Mouse (Mus musculus): ENCODE results near the gene Sorbs1. TPM values are rescaled to one million over a fixed set of nuclear protein-coding genes. Genes with fewer than 3 reads are reported as not detected.

The Sorbs1 gene
- total RNA-seq, 1 experiment: 18.0 TPM

DNA sequence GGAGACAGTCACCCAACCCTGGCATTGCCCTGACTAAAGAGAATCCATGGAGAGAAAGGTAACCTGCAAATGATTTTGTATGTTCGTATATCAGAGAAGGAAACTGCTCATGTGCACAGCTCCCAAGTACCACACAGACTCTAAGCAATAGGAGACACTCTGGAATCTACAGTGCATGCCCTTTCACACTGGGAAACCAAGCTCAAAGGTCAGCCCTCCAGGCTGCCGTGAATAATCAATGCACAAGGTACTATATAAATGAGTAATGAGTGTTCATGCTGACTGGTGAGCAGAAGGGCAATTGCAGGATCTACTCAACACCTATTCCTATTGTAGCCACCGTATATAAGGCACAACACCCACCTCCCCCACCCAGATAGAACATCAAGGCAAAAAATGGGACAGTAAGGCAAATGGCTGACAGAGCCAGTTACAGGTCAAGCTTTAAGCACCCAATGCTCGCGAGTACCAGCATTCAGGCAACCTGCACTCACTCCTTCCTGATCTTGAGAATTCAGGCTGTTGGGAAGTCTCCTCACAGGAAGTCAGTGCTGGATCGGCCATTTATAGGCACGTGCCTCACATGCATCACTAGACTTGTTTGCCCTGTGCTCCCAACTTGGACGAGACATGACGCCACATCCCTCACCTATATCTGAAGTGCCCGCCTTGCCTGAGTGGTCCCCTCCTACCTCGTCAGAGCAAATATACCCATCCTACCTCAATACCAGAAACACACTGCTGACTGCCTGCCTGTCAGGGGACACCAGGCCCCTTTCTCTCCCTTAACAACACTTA, 13.4 kb downstream of the Sorbs1 start:
- Histone ChIP-seq H3K36me3 (ENCODE audit: control insufficient read depth, insufficient read depth, low read length, poor library complexity, severe bottlenecking) (peaks cover 1% of the 10 kb centered on the region; the same call in 1 of the 2 replicates), H3K9me3 (ENCODE audit: control insufficient read depth, insufficient read depth, low read depth, low read length) (no peaks in the 10 kb centered on the region), H3K4me3 (ENCODE audit: insufficient read depth in 1 of 2, low read depth in 1 of 2, low read length in 2 of 2, poor library complexity in 1 of 2, severe bottlenecking in 1 of 2) (no peak overlapping the region), H3K4me1 (ENCODE audit: control insufficient read depth in 2 of 2, insufficient read depth in 2 of 2, low read length in 2 of 2, poor library complexity in 1 of 2) (no peaks in the 10 kb centered on the region), H3K27ac (ENCODE audit: insufficient read depth, low read depth, low read length, poor library complexity, severe bottlenecking) (no peak overlapping the region), H3K9ac (ENCODE audit: insufficient read depth, low read depth, low read length, poor library complexity, severe bottlenecking) (no peak overlapping the region)
- in situ Hi-C loops (cut with MboI; ENCODE audit: low sequenced_read_pairs in 2 of 2, unreplicated experiment in 2 of 2): no loop called here
- DNase-seq (ENCODE audit: low read depth, low spot score): no peak
- TF ChIP-seq ZC3H11A (IDR thresholded peaks at IDR 0.05; ENCODE audit: borderline replicate concordance, low read depth, low read length) (no peak), HCFC1 (IDR thresholded peaks at IDR 0.05; ENCODE audit: borderline replicate concordance, insufficient read depth, low read length) (no peak), MAFK (IDR thresholded peaks at IDR 0.05; ENCODE audit: insufficient read depth, low read depth, low read length) (no peak), ZNF384 (IDR thresholded peaks at IDR 0.05; ENCODE audit: low read depth, low read length) (no peak), CHD2 (IDR thresholded peaks at IDR 0.05; ENCODE audit: low read depth, low read length) (no peak)

DNA sequence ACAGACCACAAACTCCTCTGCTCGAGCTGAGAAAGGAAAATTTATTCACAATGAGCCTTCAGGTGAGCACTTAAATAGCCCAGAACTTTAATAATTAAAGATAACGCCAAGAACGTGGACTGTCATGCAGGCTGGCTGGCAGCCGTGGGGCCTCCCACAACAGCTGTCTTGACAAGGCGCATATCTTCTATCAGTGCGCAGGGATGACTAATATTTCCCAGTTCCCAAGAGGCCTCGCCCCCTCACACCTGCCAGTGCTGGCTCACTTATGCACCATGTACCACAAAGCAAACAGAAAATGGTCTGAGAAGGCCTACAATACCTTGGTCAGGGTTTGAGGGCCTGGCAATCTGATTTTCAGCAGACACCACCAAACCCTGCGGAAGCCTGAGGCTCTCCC, 14.4 kb downstream of the Sorbs1 start:
- TF ChIP-seq HCFC1 (IDR thresholded peaks at IDR 0.05; ENCODE audit: borderline replicate concordance, insufficient read depth, low read length) (no peak), ZNF384 (IDR thresholded peaks at IDR 0.05; ENCODE audit: low read depth, low read length) (no peak), ZC3H11A (IDR thresholded peaks at IDR 0.05; ENCODE audit: borderline replicate concordance, low read depth, low read length) (no peak), CHD2 (IDR thresholded peaks at IDR 0.05; ENCODE audit: low read depth, low read length) (no peak), MAFK (IDR thresholded peaks at IDR 0.05; ENCODE audit: insufficient read depth, low read depth, low read length) (no peak)
- Histone ChIP-seq H3K9me3 (ENCODE audit: control insufficient read depth, insufficient read depth, low read depth, low read length) (no peaks in the 10 kb centered on the region), H3K27ac (ENCODE audit: insufficient read depth, low read depth, low read length, poor library complexity, severe bottlenecking) (no peak overlapping the region), H3K4me3 (ENCODE audit: insufficient read depth in 1 of 2, low read depth in 1 of 2, low read length in 2 of 2, poor library complexity in 1 of 2, severe bottlenecking in 1 of 2) (no peak overlapping the region), H3K9ac (ENCODE audit: insufficient read depth, low read depth, low read length, poor library complexity, severe bottlenecking) (no peak overlapping the region), H3K4me1 (ENCODE audit: control insufficient read depth in 2 of 2, insufficient read depth in 2 of 2, low read length in 2 of 2, poor library complexity in 1 of 2) (no peaks in the 10 kb centered on the region), H3K36me3 (ENCODE audit: control insufficient read depth, insufficient read depth, low read length, poor library complexity, severe bottlenecking) (peaks cover 1% of the 10 kb centered on the region; the same call in 1 of the 2 replicates)
- in situ Hi-C loops (cut with MboI; ENCODE audit: low sequenced_read_pairs in 2 of 2, unreplicated experiment in 2 of 2): no loop called here
- DNase-seq (ENCODE audit: low read depth, low spot score): no peak

DNA sequence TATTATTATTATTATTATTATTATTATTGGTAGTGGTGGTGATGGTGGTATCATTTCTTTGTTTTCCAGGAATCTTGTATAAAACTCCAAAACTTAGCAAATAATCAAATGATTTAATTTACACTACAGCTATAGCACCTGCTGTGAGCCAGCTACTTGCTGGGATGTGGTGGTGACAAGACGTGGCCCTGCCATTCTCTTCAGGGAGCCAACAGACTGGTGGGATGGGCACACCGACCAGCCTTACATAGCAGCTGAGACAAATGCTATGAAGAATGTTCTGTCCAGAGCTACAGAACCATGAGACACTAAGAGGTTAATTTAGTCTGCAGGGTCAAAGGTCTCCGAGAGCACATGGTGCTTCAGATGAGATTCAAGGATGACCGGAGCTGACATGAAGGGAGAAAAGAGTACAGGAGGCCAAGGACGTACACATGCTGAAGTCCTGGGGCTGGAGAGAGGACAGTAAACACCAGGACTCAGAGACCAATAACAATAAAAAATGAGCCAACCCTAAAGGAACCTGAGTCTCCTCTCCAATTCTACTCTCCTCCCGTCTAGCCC, 15.3 kb downstream of the Sorbs1 start:
- no peak for DNase-seq (ENCODE audit: low read depth, low spot score)
- in situ Hi-C loops (cut with MboI; ENCODE audit: low sequenced_read_pairs in 2 of 2, unreplicated experiment in 2 of 2): no loop called here
- Histone ChIP-seq H3K4me1 (ENCODE audit: control insufficient read depth in 2 of 2, insufficient read depth in 2 of 2, low read length in 2 of 2, poor library complexity in 1 of 2) (no peaks in the 10 kb centered on the region), H3K9ac (ENCODE audit: insufficient read depth, low read depth, low read length, poor library complexity, severe bottlenecking) (no peak overlapping the region), H3K36me3 (ENCODE audit: control insufficient read depth, insufficient read depth, low read length, poor library complexity, severe bottlenecking) (peaks cover 1% of the 10 kb centered on the region; the same call in 1 of the 2 replicates), H3K9me3 (ENCODE audit: control insufficient read depth, insufficient read depth, low read depth, low read length) (no peaks in the 10 kb centered on the region), H3K4me3 (ENCODE audit: insufficient read depth in 1 of 2, low read depth in 1 of 2, low read length in 2 of 2, poor library complexity in 1 of 2, severe bottlenecking in 1 of 2) (no peak overlapping the region), H3K27ac (ENCODE audit: insufficient read depth, low read depth, low read length, poor library complexity, severe bottlenecking) (no peak overlapping the region)
- TF ChIP-seq ZNF384 (IDR thresholded peaks at IDR 0.05; ENCODE audit: low read depth, low read length): no peak
- TF ChIP-seq MAFK (IDR thresholded peaks at IDR 0.05; ENCODE audit: insufficient read depth, low read depth, low read length): no peak
- no peak for TF ChIP-seq CHD2 (IDR thresholded peaks at IDR 0.05; ENCODE audit: low read depth, low read length)
- no peak for TF ChIP-seq ZC3H11A (IDR thresholded peaks at IDR 0.05; ENCODE audit: borderline replicate concordance, low read depth, low read length)
- TF ChIP-seq HCFC1 (IDR thresholded peaks at IDR 0.05; ENCODE audit: borderline replicate concordance, insufficient read depth, low read length): no peak

DNA sequence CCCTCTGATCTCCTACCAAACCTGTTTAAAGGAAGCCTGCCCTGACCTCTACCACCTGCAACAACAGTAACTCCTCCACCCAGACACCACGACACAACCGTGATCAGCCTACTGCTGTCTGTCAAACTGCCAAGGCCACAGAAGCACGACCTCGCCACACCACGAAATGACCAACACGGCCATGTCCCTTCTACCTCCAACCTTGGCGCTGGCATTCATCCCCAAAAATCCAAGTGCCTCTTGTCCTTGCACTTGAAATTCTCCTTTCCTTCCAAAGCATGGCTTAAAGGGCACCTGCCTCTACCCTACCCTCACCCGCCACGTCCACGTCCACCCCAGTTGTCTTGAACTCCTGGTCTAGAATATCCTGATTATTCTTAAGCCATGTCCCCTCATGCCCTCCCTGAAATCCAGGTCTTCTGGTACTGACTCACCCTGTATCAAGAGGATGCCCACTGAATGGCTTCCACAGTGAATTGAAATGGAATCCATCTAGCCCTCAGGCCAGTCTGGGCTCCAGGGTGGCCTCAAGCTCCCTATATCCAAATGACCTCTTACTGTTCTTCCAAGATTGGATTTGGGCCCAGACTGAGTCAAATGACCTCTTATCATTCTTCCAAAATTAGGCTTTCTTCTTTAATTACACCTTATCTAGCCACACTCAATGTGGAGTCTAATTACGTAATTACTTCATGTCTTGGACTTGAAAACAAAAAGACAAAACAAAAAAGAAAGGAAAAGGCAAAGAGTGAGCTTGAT, 16.9 kb downstream of the Sorbs1 start:
- no peak for DNase-seq (ENCODE audit: low read depth, low spot score)
- Histone ChIP-seq H3K4me1 (ENCODE audit: control insufficient read depth in 2 of 2, insufficient read depth in 2 of 2, low read length in 2 of 2, poor library complexity in 1 of 2) (no peaks in the 10 kb centered on the region), H3K36me3 (ENCODE audit: control insufficient read depth, insufficient read depth, low read length, poor library complexity, severe bottlenecking) (peaks cover 1% of the 10 kb centered on the region; the same call in 1 of the 2 replicates), H3K4me3 (ENCODE audit: insufficient read depth in 1 of 2, low read depth in 1 of 2, low read length in 2 of 2, poor library complexity in 1 of 2, severe bottlenecking in 1 of 2) (no peak overlapping the region), H3K9ac (ENCODE audit: insufficient read depth, low read depth, low read length, poor library complexity, severe bottlenecking) (no peak overlapping the region), H3K9me3 (ENCODE audit: control insufficient read depth, insufficient read depth, low read depth, low read length) (no peaks in the 10 kb centered on the region), H3K27ac (ENCODE audit: insufficient read depth, low read depth, low read length, poor library complexity, severe bottlenecking) (no peak overlapping the region)
- in situ Hi-C loops (cut with MboI; ENCODE audit: low sequenced_read_pairs in 2 of 2, unreplicated experiment in 2 of 2): no loop called here
- TF ChIP-seq ZC3H11A (IDR thresholded peaks at IDR 0.05; ENCODE audit: borderline replicate concordance, low read depth, low read length): no peak
- TF ChIP-seq HCFC1 (IDR thresholded peaks at IDR 0.05; ENCODE audit: borderline replicate concordance, insufficient read depth, low read length): no peak
- no peak for TF ChIP-seq MAFK (IDR thresholded peaks at IDR 0.05; ENCODE audit: insufficient read depth, low read depth, low read length)
- no peak for TF ChIP-seq CHD2 (IDR thresholded peaks at IDR 0.05; ENCODE audit: low read depth, low read length)
- no peak for TF ChIP-seq ZNF384 (IDR thresholded peaks at IDR 0.05; ENCODE audit: low read depth, low read length)

Data from ES-E14 (cell line).